Mouse (Mus musculus) forebrain, embryonic 11.5 days (tissue): ENCODE data around the gene Ppp1ca. TPM values are rescaled to one million over a fixed set of nuclear protein-coding genes. Genes with fewer than 3 reads are reported as not detected.

ENCODE experiments used
- ATAC-seq: fragments of 200-750 bp; cut with Nextera tagmentation; replicated peaks from 2 replicates; pipeline ENCODE4 v1.8.0; 2017; ENCODE audit warnings: moderate TSS enrichment; ENCODE audit not compliant: low FRiP score
- DNase-seq: peaks from one replicate; pipeline ENCODE4 v3.0.0-alpha.2; 2017; ENCODE audit warnings: low spot score
- H3K27ac ChIP-seq: fragments of 300-500 bp; sonication (generic); 2 replicates; pipeline ENCODE4 v1.5.1; 2014; ENCODE audit warnings: low read depth, low read length
- H3K27me3 ChIP-seq: fragments of 300-500 bp; sonication (generic); 2 replicates; pipeline ENCODE4 v1.6.1; 2014; ENCODE audit warnings: mild to moderate bottlenecking, low read length, mixed read lengths; ENCODE audit not compliant: control insufficient read depth, insufficient read depth
- H3K36me3 ChIP-seq: fragments of 300-500 bp; sonication (generic); 2 replicates; pipeline ENCODE4 v1.6.1; 2014; ENCODE audit warnings: mild to moderate bottlenecking, low read length, moderate library complexity, mixed read lengths; ENCODE audit not compliant: control insufficient read depth, insufficient read depth
- H3K4me1 ChIP-seq: fragments of 300-500 bp; sonication (generic); replicated peaks from 2 replicates; pipeline ENCODE4 v1.6.1; 2014; ENCODE audit warnings: low read length, mixed read lengths; ENCODE audit not compliant: control insufficient read depth, insufficient read depth
- H3K4me2 ChIP-seq: fragments of 300-500 bp; sonication (generic); 2 replicates; pipeline ENCODE4 v1.6.1; 2014; ENCODE audit warnings: low read depth, mild to moderate bottlenecking, low read length, moderate library complexity, mixed read lengths; ENCODE audit not compliant: severe bottlenecking
- H3K4me3 ChIP-seq: fragments of 300-500 bp; sonication (generic); 2 replicates; pipeline ENCODE4 v1.5.1; 2014; ENCODE audit warnings: low read depth, low read length
- H3K9ac ChIP-seq: fragments of 300-500 bp; sonication (generic); 2 replicates; pipeline ENCODE4 v1.6.1; 2014; ENCODE audit warnings: low read length
- H3K9me3 ChIP-seq: fragments of 300-500 bp; sonication (generic); 2 replicates; pipeline ENCODE4 v1.6.1; 2016; ENCODE audit warnings: low read length, mixed read lengths; ENCODE audit not compliant: control insufficient read depth
- WGBS: fragments of 180-500 bp; shearing (Covaris S2); extraction: QIAGEN DNeasy Blood & Tissue Kit; methylation state at CpG from one replicate; pipeline ENCODE4 v1.1.7; 2014; 5-methylcytosine and 5-hydroxymethylcytosine counted together
- polyA plus RNA-seq: library from polyadenylated mRNA; unstranded; fragments of >200 nt; fragmentation: Nextera tagmentation; extraction: Ambion mirVana; gene quantifications from 2 replicates; pipeline ENCODE4 v1.2.1, GENCODE M21; 2014

Gene Ppp1ca
- polyA plus RNA-seq, 1 experiment from 2014 or later: 856 TPM

DNA sequence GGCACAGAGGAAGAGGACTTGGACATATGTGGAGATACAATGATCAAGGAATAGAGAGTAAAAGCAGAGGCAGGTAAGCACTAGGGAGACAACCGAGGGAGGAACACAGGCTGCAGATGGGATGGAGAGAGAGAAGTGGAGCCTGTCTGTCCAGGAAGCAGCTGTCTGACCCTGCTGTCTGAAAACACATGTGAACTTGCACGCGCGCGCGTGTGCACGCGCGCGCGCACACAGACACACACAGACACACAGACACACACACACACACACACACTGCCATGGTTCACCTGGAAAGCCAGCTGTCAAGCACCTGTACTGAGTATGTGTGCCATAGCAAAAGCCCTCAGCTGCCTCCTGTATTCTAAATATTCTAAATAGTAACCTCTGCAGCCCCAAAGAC is 26.4 kb downstream of the Ppp1ca start:
- WGBS: 88% methylated on average over 11 of the region's 11 CpGs

GRCm38 (mm10) chr19:4218784-4219183 is 26.9 kb downstream of the Ppp1ca start:
- no peak for ATAC-seq
- Histone ChIP-seq H3K27me3 (peaks cover 20% of the 10 kb centered on the region), H3K9me3 (no peaks in the 10 kb centered on the region), H3K36me3 (no peaks in the 10 kb centered on the region), H3K9ac (no peak overlapping the region), H3K4me2 (no peak overlapping the region), H3K27ac (no peak overlapping the region), H3K4me1 (peaks cover 10% of the 10 kb centered on the region), H3K4me3 (no peak overlapping the region)
- DNase-seq: no peak
- WGBS: 85% methylated on average over 1 of the region's 1 CpGs

More for the DNA sequence above, 26.4 kb downstream of the Ppp1ca start:
- ATAC-seq (no peak), DNase-seq (no peak)
- H3K9ac ChIP-seq: no peak overlapping the region
- H3K9me3 ChIP-seq: no peaks in the 10 kb centered on the region
- no peak overlapping the region for H3K27ac ChIP-seq
- no peak overlapping the region for H3K4me3 ChIP-seq
- H3K4me2 ChIP-seq: no peak overlapping the region
- peaks cover 15% of the 10 kb centered on the region for H3K4me1 ChIP-seq
- no peaks in the 10 kb centered on the region for H3K36me3 ChIP-seq
- H3K27me3 ChIP-seq: peaks cover 25% of the 10 kb centered on the region

GRCm38 (mm10) chr19:4219943-4220342 is 28.1 kb downstream of the Ppp1ca start:
- Histone ChIP-seq H3K4me3 (no peak overlapping the region), H3K27ac (no peak overlapping the region), H3K4me2 (no peak overlapping the region), H3K36me3 (no peaks in the 10 kb centered on the region), H3K9me3 (no peaks in the 10 kb centered on the region), H3K9ac (no peak overlapping the region), H3K4me1 (peaks cover 6% of the 10 kb centered on the region), H3K27me3 (peaks cover 11% of the 10 kb centered on the region)
- DNase-seq: no peak
- WGBS: 88% methylated on average over 6 of the region's 6 CpGs
- no peak for ATAC-seq

DNA sequence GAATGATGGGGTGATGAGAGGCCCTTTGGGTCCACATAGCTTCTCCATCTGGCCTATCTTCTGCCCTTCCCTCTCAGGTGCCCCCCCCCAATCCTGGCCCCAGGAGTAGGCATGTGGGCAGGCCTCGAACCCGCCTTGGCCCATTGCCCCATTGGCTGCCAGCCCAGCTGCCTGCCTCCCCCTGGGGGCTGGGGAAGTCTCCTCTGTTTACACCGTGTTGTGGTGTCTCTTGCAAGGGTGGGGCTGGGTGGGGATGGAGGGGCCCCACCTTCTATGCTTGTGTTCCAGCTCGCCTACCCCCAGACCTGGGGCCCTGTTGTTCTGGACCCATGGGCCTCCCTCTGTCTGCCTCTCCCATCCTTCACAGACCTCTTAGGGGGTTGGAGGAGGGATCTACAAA is 28.6 kb downstream of the Ppp1ca start:
- WGBS: 70% methylated on average over 4 of the region's 4 CpGs
- no peak overlapping the region for H3K9ac ChIP-seq
- H3K4me2 ChIP-seq: no peak overlapping the region
- no peak overlapping the region for H3K4me3 ChIP-seq
- no peak overlapping the region for H3K27ac ChIP-seq
- DNase-seq (no peak), ATAC-seq (no peak)
- H3K4me1 ChIP-seq: peaks cover 3% of the 10 kb centered on the region; the same call in 1 of the 2 replicates
- peaks cover 7% of the 10 kb centered on the region for H3K27me3 ChIP-seq
- H3K36me3 ChIP-seq: no peaks in the 10 kb centered on the region
- H3K9me3 ChIP-seq: no peaks in the 10 kb centered on the region

- DNase-seq: no peak
- Histone ChIP-seq H3K4me3 (no peak overlapping the region), H3K4me1 (peaks cover 3% of the 10 kb centered on the region; the same call in 1 of the 2 replicates), H3K9ac (no peak overlapping the region), H3K9me3 (no peaks in the 10 kb centered on the region), H3K36me3 (no peaks in the 10 kb centered on the region), H3K27ac (no peak overlapping the region), H3K4me2 (no peak overlapping the region), H3K27me3 (peaks cover 3% of the 10 kb centered on the region)
- 66% methylated on average over 14 of the region's 14 CpGs for WGBS
- no peak for ATAC-seq
These were observed 29.3 kb downstream of the Ppp1ca start for GRCm38 (mm10) chr19:4220957-4221743.

GRCm38 (mm10) chr19:4222165-4222564 is 30.3 kb downstream of the Ppp1ca start:
- DNase-seq (no peak), ATAC-seq (no peak)
- 86% methylated on average over 11 of the region's 11 CpGs for whole genome bisulfite sequencing
- Histone ChIP-seq H3K4me2 (no peak overlapping the region), H3K36me3 (no peaks in the 10 kb centered on the region), H3K27ac (no peak overlapping the region), H3K27me3 (no peaks in the 10 kb centered on the region), H3K4me3 (no peak overlapping the region), H3K4me1 (peaks cover under 1% of the 10 kb centered on the region; the same call in 1 of the 2 replicates), H3K9ac (no peak overlapping the region), H3K9me3 (no peaks in the 10 kb centered on the region)

- H3K4me2 ChIP-seq: no peak overlapping the region
- H3K27ac ChIP-seq: no peak overlapping the region
- no peaks in the 10 kb centered on the region for H3K4me1 ChIP-seq
- ATAC-seq (no peak), DNase-seq (no peak)
- H3K9me3 ChIP-seq: no peaks in the 10 kb centered on the region
- H3K27me3 ChIP-seq: no peaks in the 10 kb centered on the region
- no peak overlapping the region for H3K4me3 ChIP-seq
- no peak overlapping the region for H3K9ac ChIP-seq
- 90% methylated on average over 7 of the region's 7 CpGs for WGBS
- no peaks in the 10 kb centered on the region for H3K36me3 ChIP-seq
These were observed 34.9 kb downstream of the Ppp1ca start for GRCm38 (mm10) chr19:4226779-4227178.

GRCm38 (mm10) chr19:4227446-4227845 is 35.6 kb downstream of the Ppp1ca start:
- ATAC-seq (no peak), DNase-seq (no peak)
- H3K9ac ChIP-seq: no peak overlapping the region
- H3K4me2 ChIP-seq: no peak overlapping the region
- no peak overlapping the region for H3K27ac ChIP-seq
- H3K9me3 ChIP-seq: no peaks in the 10 kb centered on the region
- no peaks in the 10 kb centered on the region for H3K27me3 ChIP-seq
- no peaks in the 10 kb centered on the region for H3K36me3 ChIP-seq
- H3K4me1 ChIP-seq: no peaks in the 10 kb centered on the region; the same call in 1 of the 2 replicates
- H3K4me3 ChIP-seq: no peak overlapping the region
- WGBS: 69% methylated on average over 5 of the region's 5 CpGs
